Mouse (Mus musculus): Measurements from ENCODE around the gene Nipal3. TPM values are rescaled to one million over a fixed set of nuclear protein-coding genes. Genes with fewer than 3 reads are reported as not detected.

Gene Nipal3
- polyA plus RNA-seq, 1 experiment from 2014 or later = 4.3 TPM

GRCm38 (mm10) chr4:135493271-135493670 lies 1.6 kb downstream of the Nipal3 start:
- WGBS = 51% methylated on average over 4 of the region's 4 CpGs
- Histone ChIP-seq H3K9me3 (ENCODE audit: low read length) (no peaks in the 10 kb centered on the region), H3K4me2 (replicated peaks; ENCODE audit: low read depth, low read length) (peak overlapping the region; percentile 72), H3K27me3 (ENCODE audit: insufficient read depth, low read length) (no peaks in the 10 kb centered on the region), H3K4me1 (ENCODE audit: insufficient read depth, low read length) (peaks cover 13% of the 10 kb centered on the region), H3K4me3 (ENCODE audit: low read length) (peak overlapping the region; percentile 58), H3K36me3 (ENCODE audit: insufficient read depth, low read length) (peaks cover 8% of the 10 kb centered on the region), H3K27ac (ENCODE audit: low read length) (peak overlapping the region; percentile 80; the same call in 1 of the 2 replicates), H3K9ac (replicated peaks; ENCODE audit: low read length) (peak overlapping the region; percentile 62; the same call in 1 of the 2 replicates)
- no peak for ATAC-seq (ENCODE audit: low FRiP score, low TSS enrichment)

GRCm38 (mm10) chr4:135489256-135489655 lies 5.6 kb downstream of the Nipal3 start:
- 93% methylated on average over 7 of the region's 7 CpGs for WGBS
- H3K27me3 ChIP-seq (ENCODE audit: insufficient read depth, low read length) = no peaks in the 10 kb centered on the region
- H3K9ac ChIP-seq (replicated peaks; ENCODE audit: low read length) = no peak overlapping the region
- H3K36me3 ChIP-seq (ENCODE audit: insufficient read depth, low read length) = peaks cover 8% of the 10 kb centered on the region
- no peak for ATAC-seq (ENCODE audit: low FRiP score, low TSS enrichment)
- H3K4me2 ChIP-seq (replicated peaks; ENCODE audit: low read depth, low read length) = no peak overlapping the region
- H3K4me1 ChIP-seq (ENCODE audit: insufficient read depth, low read length) = peaks cover 7% of the 10 kb centered on the region
- H3K27ac ChIP-seq (ENCODE audit: low read length) = no peak overlapping the region
- no peak overlapping the region for H3K4me3 ChIP-seq (ENCODE audit: low read length)
- H3K9me3 ChIP-seq (ENCODE audit: low read length) = no peaks in the 10 kb centered on the region

- ATAC-seq (ENCODE audit: low FRiP score, low TSS enrichment) = no peak
- Histone ChIP-seq H3K4me2 (replicated peaks; ENCODE audit: low read depth, low read length) (no peak overlapping the region), H3K4me3 (ENCODE audit: low read length) (no peak overlapping the region), H3K27ac (ENCODE audit: low read length) (no peak overlapping the region), H3K9me3 (ENCODE audit: low read length) (no peaks in the 10 kb centered on the region), H3K9ac (replicated peaks; ENCODE audit: low read length) (no peak overlapping the region), H3K27me3 (ENCODE audit: insufficient read depth, low read length) (no peaks in the 10 kb centered on the region), H3K36me3 (ENCODE audit: insufficient read depth, low read length) (peaks cover 8% of the 10 kb centered on the region), H3K4me1 (ENCODE audit: insufficient read depth, low read length) (no peaks in the 10 kb centered on the region)
- WGBS = 92% methylated on average over 11 of the region's 11 CpGs
Measured at GRCm38 (mm10) chr4:135486352-135486751, 8.5 kb downstream of the Nipal3 start.

GRCm38 (mm10) chr4:135485086-135485485 lies 9.8 kb downstream of the Nipal3 start:
- H3K27me3 ChIP-seq (ENCODE audit: insufficient read depth, low read length) = no peaks in the 10 kb centered on the region
- H3K27ac ChIP-seq (ENCODE audit: low read length) = no peak overlapping the region
- H3K9me3 ChIP-seq (ENCODE audit: low read length) = no peaks in the 10 kb centered on the region
- WGBS = 30% methylated on average over 10 of the region's 10 CpGs
- no peak overlapping the region for H3K9ac ChIP-seq (replicated peaks; ENCODE audit: low read length)
- no peaks in the 10 kb centered on the region for H3K4me1 ChIP-seq (ENCODE audit: insufficient read depth, low read length)
- peaks cover 2% of the 10 kb centered on the region; the same call in 1 of the 2 replicates for H3K36me3 ChIP-seq (ENCODE audit: insufficient read depth, low read length)
- no peak overlapping the region for H3K4me3 ChIP-seq (ENCODE audit: low read length)
- no peak overlapping the region for H3K4me2 ChIP-seq (replicated peaks; ENCODE audit: low read depth, low read length)
- ATAC-seq (ENCODE audit: low FRiP score, low TSS enrichment) = no peak

GRCm38 (mm10) chr4:135480370-135480769 lies 14.5 kb downstream of the Nipal3 start:
- no peak for ATAC-seq (ENCODE audit: low FRiP score, low TSS enrichment)
- no peak overlapping the region for H3K4me2 ChIP-seq (replicated peaks; ENCODE audit: low read depth, low read length)
- H3K4me1 ChIP-seq (ENCODE audit: insufficient read depth, low read length) = no peaks in the 10 kb centered on the region
- H3K9ac ChIP-seq (replicated peaks; ENCODE audit: low read length) = no peak overlapping the region
- no peaks in the 10 kb centered on the region for H3K27me3 ChIP-seq (ENCODE audit: insufficient read depth, low read length)
- H3K36me3 ChIP-seq (ENCODE audit: insufficient read depth, low read length) = no peaks in the 10 kb centered on the region
- 80% methylated on average over 9 of the region's 9 CpGs for WGBS
- no peak overlapping the region for H3K4me3 ChIP-seq (ENCODE audit: low read length)
- H3K27ac ChIP-seq (ENCODE audit: low read length) = no peak overlapping the region
- H3K9me3 ChIP-seq (ENCODE audit: low read length) = no peaks in the 10 kb centered on the region

GRCm38 (mm10) chr4:135477851-135478250 lies 17.0 kb downstream of the Nipal3 start:
- 84% methylated on average over 10 of the region's 10 CpGs for WGBS
- Histone ChIP-seq H3K4me1 (ENCODE audit: insufficient read depth, low read length) (no peaks in the 10 kb centered on the region), H3K27ac (ENCODE audit: low read length) (no peak overlapping the region), H3K9ac (replicated peaks; ENCODE audit: low read length) (no peak overlapping the region), H3K36me3 (ENCODE audit: insufficient read depth, low read length) (no peaks in the 10 kb centered on the region), H3K27me3 (ENCODE audit: insufficient read depth, low read length) (no peaks in the 10 kb centered on the region), H3K9me3 (ENCODE audit: low read length) (no peaks in the 10 kb centered on the region), H3K4me3 (ENCODE audit: low read length) (no peak overlapping the region), H3K4me2 (replicated peaks; ENCODE audit: low read depth, low read length) (no peak overlapping the region)
- no peak for ATAC-seq (ENCODE audit: low FRiP score, low TSS enrichment)

- WGBS = 91% methylated on average over 11 of the region's 11 CpGs
- Histone ChIP-seq H3K9ac (replicated peaks; ENCODE audit: low read length) (no peak overlapping the region), H3K4me3 (ENCODE audit: low read length) (no peak overlapping the region), H3K9me3 (ENCODE audit: low read length) (no peaks in the 10 kb centered on the region), H3K27me3 (ENCODE audit: insufficient read depth, low read length) (no peaks in the 10 kb centered on the region), H3K4me1 (ENCODE audit: insufficient read depth, low read length) (no peaks in the 10 kb centered on the region), H3K4me2 (replicated peaks; ENCODE audit: low read depth, low read length) (no peak overlapping the region), H3K27ac (ENCODE audit: low read length) (no peak overlapping the region), H3K36me3 (ENCODE audit: insufficient read depth, low read length) (peaks cover 14% of the 10 kb centered on the region; the same call in 1 of the 2 replicates)
- no peak for ATAC-seq (ENCODE audit: low FRiP score, low TSS enrichment)
Measured at GRCm38 (mm10) chr4:135463406-135463805, 31.4 kb downstream of the Nipal3 start.

- Histone ChIP-seq H3K36me3 (ENCODE audit: insufficient read depth, low read length) (0 out of 2 replicates have a peak, but pooled peaks cover 4% of the 10 kb centered on the region), H3K9me3 (ENCODE audit: low read length) (0 out of 2 replicates have a peak, but pooled peaks cover 3% of the 10 kb centered on the region), H3K4me3 (ENCODE audit: low read length) (no peak overlapping the region), H3K4me2 (replicated peaks; ENCODE audit: low read depth, low read length) (no peak overlapping the region), H3K27ac (ENCODE audit: low read length) (peak overlapping the region; percentile 56), H3K4me1 (ENCODE audit: insufficient read depth, low read length) (peaks cover 26% of the 10 kb centered on the region), H3K27me3 (ENCODE audit: insufficient read depth, low read length) (no peaks in the 10 kb centered on the region), H3K9ac (replicated peaks; ENCODE audit: low read length) (no peak overlapping the region)
- peak; percentile 84 for ATAC-seq (ENCODE audit: low FRiP score, low TSS enrichment)
- WGBS = 30% methylated on average over 12 of the region's 12 CpGs
Measured at GRCm38 (mm10) chr4:135453572-135453971, 41.3 kb downstream of the Nipal3 start.

- 30% methylated on average over 6 of the region's 6 CpGs for WGBS
- Histone ChIP-seq H3K9ac (replicated peaks; ENCODE audit: low read length) (no peak overlapping the region), H3K27me3 (ENCODE audit: insufficient read depth, low read length) (no peaks in the 10 kb centered on the region), H3K36me3 (ENCODE audit: insufficient read depth, low read length) (0 out of 2 replicates have a peak, but pooled peaks cover 4% of the 10 kb centered on the region), H3K9me3 (ENCODE audit: low read length) (0 out of 2 replicates have a peak, but pooled peaks cover 3% of the 10 kb centered on the region), H3K4me2 (replicated peaks; ENCODE audit: low read depth, low read length) (no peak overlapping the region), H3K27ac (ENCODE audit: low read length) (peak overlapping the region; percentile 56), H3K4me1 (ENCODE audit: insufficient read depth, low read length) (peaks cover 26% of the 10 kb centered on the region), H3K4me3 (ENCODE audit: low read length) (no peak overlapping the region)
- ATAC-seq (ENCODE audit: low FRiP score, low TSS enrichment) = no peak
Measured at GRCm38 (mm10) chr4:135453164-135453563, 41.7 kb downstream of the Nipal3 start.

- Histone ChIP-seq H3K27me3 (ENCODE audit: insufficient read depth, low read length) (no peaks in the 10 kb centered on the region), H3K9ac (replicated peaks; ENCODE audit: low read length) (peak overlapping the region; percentile 28), H3K36me3 (ENCODE audit: insufficient read depth, low read length) (0 out of 2 replicates have a peak, but pooled peaks cover 4% of the 10 kb centered on the region), H3K4me2 (replicated peaks; ENCODE audit: low read depth, low read length) (peak overlapping the region; percentile 40), H3K27ac (ENCODE audit: low read length) (no peak overlapping the region), H3K4me3 (ENCODE audit: low read length) (peak overlapping the region; percentile 2; the same call in 1 of the 2 replicates), H3K4me1 (ENCODE audit: insufficient read depth, low read length) (peaks cover 26% of the 10 kb centered on the region), H3K9me3 (ENCODE audit: low read length) (0 out of 2 replicates have a peak, but pooled peaks cover 3% of the 10 kb centered on the region)
- WGBS = 36% methylated on average over 18 of the region's 18 CpGs
- peak; percentile 31; the same call in 1 of the 2 replicates for ATAC-seq (ENCODE audit: low FRiP score, low TSS enrichment)
Measured at GRCm38 (mm10) chr4:135451360-135452015, 43.4 kb downstream of the Nipal3 start.

All from kidney, embryonic 16.5 days (tissue).